Mouse (Mus musculus): ENCODE measurements around the gene Fbxo10. TPM values are rescaled to one million over a fixed set of nuclear protein-coding genes. Genes with fewer than 3 reads are reported as not detected.
A peak's percentile ranks its signal among the peaks of the same experiment; 100 is the strongest.
"Not testable (repeated sequence)": the region's sequence is repeated elsewhere in the genome, so short reads cannot be mapped to it uniquely, and the experiment has no call there.

The Fbxo10 gene
- total RNA-seq, 1 experiment from 2014 or later, result 0.10 TPM

- peak; percentile 4; the same call in 1 of the 2 replicates for ATAC-seq (replicated peaks; ENCODE audit: insufficient number of reproducible peaks, low FRiP score, low TSS enrichment, poor library complexity, severe bottlenecking)
These were observed 71.4 kb downstream of the Fbxo10 start for GRCm38 (mm10) chr4:45013031-45013431.

DNA sequence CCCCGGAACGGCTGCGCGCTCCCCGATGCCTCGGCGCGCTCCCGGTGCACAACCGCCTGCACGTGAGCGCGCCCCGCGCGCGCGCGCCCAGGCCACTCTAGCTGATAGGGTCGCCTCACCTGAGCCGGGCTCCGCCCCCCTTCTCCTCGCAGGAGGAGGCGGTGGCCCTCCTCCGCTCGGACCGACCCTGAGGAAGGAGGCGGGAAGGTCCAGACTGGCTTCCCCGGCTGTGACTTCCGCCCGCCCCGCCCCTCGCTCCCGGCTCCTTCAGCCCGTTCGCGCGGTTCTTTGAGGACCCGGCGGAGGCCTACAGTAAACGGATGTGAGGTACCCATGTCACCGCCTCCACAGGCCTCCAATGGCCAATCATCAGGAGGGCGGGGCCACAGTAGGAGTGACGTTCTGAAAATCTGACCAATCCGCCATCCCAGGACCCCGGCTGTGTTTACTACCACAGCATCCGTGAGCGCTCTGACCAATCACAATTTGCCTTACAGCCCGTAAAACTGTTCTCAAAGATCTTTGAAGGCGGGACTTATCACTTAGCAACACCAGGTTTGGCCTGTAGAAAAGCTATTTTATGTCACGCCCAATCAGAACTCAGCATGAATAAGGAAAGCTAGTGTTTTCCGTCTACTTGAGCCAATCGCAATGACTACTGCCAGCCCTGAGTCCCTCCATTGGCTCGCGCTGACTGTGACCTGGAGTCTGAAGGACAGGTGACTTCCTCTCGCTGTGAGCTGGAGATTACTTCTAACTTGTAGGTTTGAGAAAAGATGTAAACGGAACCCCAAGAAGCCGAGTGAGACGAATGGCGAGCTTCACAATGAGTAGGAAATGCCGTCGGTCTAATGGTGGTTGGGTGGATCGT lies 72.1 kb downstream of the Fbxo10 start, which contains the start of gene Zbtb5:
TSS of gene Zbtb5 (minus strand) at position 308 of the 871 bp plus-strand sequence.
- peak; percentile 96 for ATAC-seq (replicated peaks; ENCODE audit: insufficient number of reproducible peaks, low FRiP score, low TSS enrichment, poor library complexity, severe bottlenecking)

- ATAC-seq (replicated peaks; ENCODE audit: insufficient number of reproducible peaks, low FRiP score, low TSS enrichment, poor library complexity, severe bottlenecking), result no peak
These were observed 72.8 kb downstream of the Fbxo10 start for GRCm38 (mm10) chr4:45011581-45012104.

DNA sequence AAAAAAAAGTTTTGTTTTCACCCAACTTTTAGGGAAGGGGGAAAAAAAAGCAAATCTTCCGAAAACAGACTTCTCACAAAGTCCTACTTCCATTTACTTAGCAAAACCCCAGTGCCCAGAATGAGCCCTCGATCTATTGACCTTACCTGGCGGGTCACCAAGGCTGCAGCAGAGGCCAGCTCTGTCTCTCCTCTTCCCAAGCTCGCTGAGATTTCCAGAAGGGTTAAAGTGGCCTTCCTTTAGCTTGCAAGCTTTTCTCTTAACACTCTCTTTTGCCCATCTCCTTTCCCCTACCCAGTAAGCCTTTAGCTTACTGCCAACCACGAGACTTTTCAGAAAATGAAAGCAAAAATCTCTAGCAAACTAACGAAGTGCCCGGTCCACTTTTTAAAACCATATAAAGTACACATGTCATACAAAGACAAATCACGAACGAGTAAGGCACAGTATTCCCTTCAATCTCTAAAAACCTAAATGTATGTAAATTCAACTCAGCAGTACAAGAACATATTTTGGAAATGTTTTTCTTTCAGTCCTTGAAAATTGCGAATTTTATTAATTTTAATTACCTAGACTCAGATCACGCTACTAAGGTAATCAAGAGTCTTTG lies 73.5 kb downstream of the Fbxo10 start:
- no peak for ATAC-seq (replicated peaks; ENCODE audit: insufficient number of reproducible peaks, low FRiP score, low TSS enrichment, poor library complexity, severe bottlenecking)

DNA sequence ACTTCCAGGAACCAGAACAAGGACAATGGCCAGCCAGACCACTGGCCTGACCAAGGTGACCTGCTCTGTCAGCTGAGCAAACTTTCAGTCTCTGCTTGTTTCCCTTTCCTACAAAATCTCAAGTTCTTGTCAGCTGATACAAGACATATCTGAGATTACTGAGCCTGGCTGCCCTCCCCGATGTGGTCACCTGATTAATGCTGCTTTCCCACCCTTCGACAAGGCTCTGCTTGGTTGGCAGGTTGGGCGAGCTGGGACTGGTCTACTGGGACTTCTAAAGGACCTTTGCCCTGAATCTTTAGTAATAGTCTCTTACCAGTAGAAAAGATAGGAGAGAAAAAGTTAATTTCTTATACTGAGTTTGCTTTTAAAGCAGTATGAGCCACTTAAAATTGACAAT lies 79.0 kb downstream of the Fbxo10 start:
- ATAC-seq (replicated peaks; ENCODE audit: insufficient number of reproducible peaks, low FRiP score, low TSS enrichment, poor library complexity, severe bottlenecking), result no peak

- no peak for ATAC-seq (replicated peaks; ENCODE audit: insufficient number of reproducible peaks, low FRiP score, low TSS enrichment, poor library complexity, severe bottlenecking)
These were observed 84.4 kb downstream of the Fbxo10 start for GRCm38 (mm10) chr4:45000001-45000400.

DNA sequence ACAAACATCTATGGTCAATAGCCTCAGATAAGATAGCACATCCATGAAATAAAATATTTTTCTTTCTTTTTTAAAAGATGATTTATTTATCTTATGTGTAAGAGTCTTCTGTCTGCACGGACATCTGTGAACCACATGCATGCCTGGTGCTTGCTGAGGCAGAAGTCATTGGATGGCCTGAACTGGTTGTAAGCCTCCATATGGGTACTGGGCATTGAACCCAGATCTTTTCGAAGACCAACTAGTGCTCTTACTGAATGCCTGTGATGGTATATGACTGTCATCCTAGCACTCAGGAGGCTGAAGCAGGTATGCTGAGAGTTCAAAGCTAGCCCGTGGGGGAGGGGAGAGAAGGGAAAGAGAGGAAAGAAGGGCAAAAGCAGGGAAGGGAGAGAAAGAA lies 86.3 kb downstream of the Fbxo10 start:
- ATAC-seq (replicated peaks; ENCODE audit: insufficient number of reproducible peaks, low FRiP score, low TSS enrichment, poor library complexity, severe bottlenecking), result no peak

DNA sequence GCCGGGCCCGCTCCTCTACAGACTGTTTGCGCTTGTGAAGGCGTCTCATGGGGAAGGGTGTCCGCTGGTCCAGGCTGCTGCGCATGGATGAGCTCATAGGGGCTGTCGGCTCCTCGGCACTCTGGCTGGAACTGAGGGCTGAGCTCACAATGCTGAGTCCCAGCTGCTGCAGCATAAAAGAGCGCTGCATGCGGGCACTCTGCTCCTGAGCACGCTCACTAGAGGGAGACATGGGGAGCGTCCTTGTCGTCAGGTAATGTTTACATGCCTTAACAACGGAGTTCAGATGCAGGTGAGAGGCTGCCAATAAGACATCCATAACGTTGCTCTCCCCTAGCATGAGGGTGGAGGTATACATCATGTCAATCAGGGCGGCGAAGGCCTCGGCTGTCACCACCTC lies 89.6 kb downstream of the Fbxo10 start:
- ATAC-seq (replicated peaks; ENCODE audit: insufficient number of reproducible peaks, low FRiP score, low TSS enrichment, poor library complexity, severe bottlenecking), result no peak

- no peak for ATAC-seq (replicated peaks; ENCODE audit: insufficient number of reproducible peaks, low FRiP score, low TSS enrichment, poor library complexity, severe bottlenecking)
These were observed 90.6 kb downstream of the Fbxo10 start for GRCm38 (mm10) chr4:44993847-44994246.

GRCm38 (mm10) chr4:44993179-44993578 lies 91.2 kb downstream of the Fbxo10 start:
- not testable (repeated sequence) for ATAC-seq (replicated peaks; ENCODE audit: insufficient number of reproducible peaks, low FRiP score, low TSS enrichment, poor library complexity, severe bottlenecking)

DNA sequence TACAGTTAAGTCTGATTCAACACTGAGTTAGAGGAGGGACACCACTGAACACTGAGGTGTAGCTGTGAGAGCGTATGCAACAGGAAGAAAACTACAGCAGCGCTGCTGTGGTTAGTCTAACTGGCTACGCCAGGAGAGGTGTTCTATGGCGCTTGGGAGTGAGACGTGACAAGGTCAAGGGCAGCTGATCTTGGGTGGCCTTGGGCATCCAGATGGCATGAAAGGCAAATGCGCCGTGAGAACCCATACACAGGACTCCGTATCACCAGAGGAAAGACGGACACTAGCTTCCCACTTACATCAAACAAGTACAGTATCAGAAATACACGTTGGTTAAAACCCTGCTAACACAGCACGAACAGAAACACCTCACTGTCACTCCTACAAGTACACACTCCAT lies 92.1 kb downstream of the Fbxo10 start:
- not testable (repeated sequence) for ATAC-seq (replicated peaks; ENCODE audit: insufficient number of reproducible peaks, low FRiP score, low TSS enrichment, poor library complexity, severe bottlenecking)

DNA sequence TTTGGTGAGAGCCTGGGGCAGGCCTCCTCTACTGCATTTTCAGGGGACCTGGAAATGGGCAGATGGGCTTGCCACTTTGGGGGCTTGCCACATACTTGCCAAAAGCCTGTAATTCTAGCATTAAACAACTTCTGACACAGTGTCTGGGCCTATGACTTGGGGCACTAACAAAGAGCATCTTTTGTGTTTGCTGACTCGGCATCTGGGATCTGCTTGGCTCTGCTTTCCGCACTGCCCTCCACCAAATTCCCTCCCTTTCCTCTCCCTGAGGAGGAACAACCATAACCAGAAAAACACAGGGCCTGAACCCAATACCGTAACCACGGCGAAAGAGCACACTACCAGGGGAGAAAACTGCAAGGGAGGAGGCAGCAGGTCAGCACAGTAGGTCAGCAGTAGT lies 93.8 kb downstream of the Fbxo10 start:
- ATAC-seq (replicated peaks; ENCODE audit: insufficient number of reproducible peaks, low FRiP score, low TSS enrichment, poor library complexity, severe bottlenecking), result no peak

Other genes starting within 250 kb of the Fbxo10 start
- gene Grhpr, start 103.2 kb downstream of the Fbxo10 start, total RNA-seq (2017), result 1.6 to 6.3 TPM (median 5.0 TPM) in 3 replicates
- gene Zbtb5, start 72.2 kb downstream of the Fbxo10 start, total RNA-seq (2017), result 8.4 to 16.8 TPM (median 14.3 TPM) in 3 replicates
- 18.7 to 27.2 TPM (median 21.9 TPM) in 3 replicates for gene Polr1e, start 66.0 kb downstream of the Fbxo10 start, total RNA-seq (2017)
- gene Tomm5, start 23.5 kb upstream of the Fbxo10 start, total RNA-seq (2017), result 79.9 to 122 TPM (median 98.7 TPM) in 3 replicates
- not detected in 3 replicates for gene Frmpd1, start 100.3 kb upstream of the Fbxo10 start, total RNA-seq (2017)
- 17.1 to 19.6 TPM (median 18.9 TPM) in 3 replicates for gene Trmt10b, start 212.5 kb upstream of the Fbxo10 start, total RNA-seq (2017)